8 mouse cellular contexts compared by ENCODE assay signal in genomic region chr5:148909057-148909395, GRCm38 (mm10). TPM values are rescaled to one million over a fixed set of nuclear protein-coding genes. Genes with fewer than 3 reads are reported as not detected.
DNase-seq lines count a peak whose midpoint lies in the region; ATAC-seq and TF ChIP-seq lines count a peak whose summit lies in the region.

No protein-coding gene starts in this region.

- TF ChIP-seq CTCF in hindbrain, postnatal 0 days (IDR thresholded peaks at IDR 0.05; ENCODE audit: low read depth), result peak; percentile 19; the same call in 1 of the 2 replicates

- no peaks in the 10 kb centered on the region for H3K27me3 ChIP-seq in neural tube, embryonic 11.5 days (ENCODE audit: control insufficient read depth, insufficient read depth, low read length)
- H3K27me3 ChIP-seq in hindbrain, postnatal 0 days (ENCODE audit: insufficient read depth, low read length), result no peaks in the 10 kb centered on the region
- no peaks in the 10 kb centered on the region for H3K27me3 ChIP-seq in neural tube, embryonic 13.5 days

- peak; percentile 16 for DNase-seq in adrenal gland, postnatal 14 days
- DNase-seq in adrenal gland, postnatal 10 days, result no peak
- no peak for DNase-seq in neural tube, embryonic 11.5 days (ENCODE audit: low spot score)
- DNase-seq in neural tube, embryonic 10.5 days (ENCODE audit: extremely low spot score, low spot score), result no peak
- peak; percentile 63 for DNase-seq in hindbrain, postnatal 0 days (ENCODE audit: low spot score)
- no peak for DNase-seq in ovary, postnatal 36 days (ENCODE audit: low spot score)
- DNase-seq in spleen, adult 18-20 months, result no peak

- peaks cover 17% of the 10 kb centered on the region for H3K4me1 ChIP-seq in neural tube, embryonic 11.5 days (ENCODE audit: control insufficient read depth, insufficient read depth, low read length)
- H3K4me1 ChIP-seq in hindbrain, postnatal 0 days (ENCODE audit: insufficient read depth, low read length), result no peaks in the 10 kb centered on the region
- peaks cover 32% of the 10 kb centered on the region for H3K4me1 ChIP-seq in neural tube, embryonic 13.5 days (replicated peaks)

- H3K27ac ChIP-seq in neural tube, embryonic 11.5 days (ENCODE audit: low read depth, low read length), result no peak overlapping the region
- peak overlapping the region; percentile 62 for H3K27ac ChIP-seq in hindbrain, postnatal 0 days
- H3K27ac ChIP-seq in neural tube, embryonic 13.5 days (replicated peaks), result peak overlapping the region; percentile 72

- ATAC-seq in neural tube, embryonic 11.5 days (ENCODE audit: insufficient read depth, low FRiP score, low TSS enrichment), result peak; percentile 60; the same call in 1 of the 2 replicates
- peak; percentile 70 for ATAC-seq in hindbrain, postnatal 0 days
- ATAC-seq in neural tube, embryonic 13.5 days (ENCODE audit: low read depth), result peak; percentile 42; the same call in 1 of the 2 replicates

- H3K9ac ChIP-seq in neural tube, embryonic 11.5 days (ENCODE audit: low read length), result no peak overlapping the region
- H3K9ac ChIP-seq in hindbrain, postnatal 0 days (replicated peaks; ENCODE audit: low read length), result no peak overlapping the region
- peak overlapping the region; percentile 31; the same call in 1 of the 2 replicates for H3K9ac ChIP-seq in neural tube, embryonic 13.5 days

- no peak overlapping the region for H3K4me2 ChIP-seq in neural tube, embryonic 11.5 days (ENCODE audit: low read depth)
- H3K4me2 ChIP-seq in hindbrain, postnatal 0 days (ENCODE audit: low read depth, low read length), result no peak overlapping the region
- H3K4me2 ChIP-seq in neural tube, embryonic 13.5 days, result no peak overlapping the region

- H3K9me3 ChIP-seq in neural tube, embryonic 11.5 days (ENCODE audit: control insufficient read depth, low read length), result no peaks in the 10 kb centered on the region
- no peaks in the 10 kb centered on the region for H3K9me3 ChIP-seq in hindbrain, postnatal 0 days (ENCODE audit: low read length)
- H3K9me3 ChIP-seq in neural tube, embryonic 13.5 days, result no peaks in the 10 kb centered on the region

- no peak overlapping the region for H3K4me3 ChIP-seq in neural tube, embryonic 11.5 days (ENCODE audit: low read depth, low read length)
- no peak overlapping the region for H3K4me3 ChIP-seq in hindbrain, postnatal 0 days (ENCODE audit: low read length)
- H3K4me3 ChIP-seq in neural tube, embryonic 13.5 days, result no peak overlapping the region

- peaks cover 3% of the 10 kb centered on the region; the same call in 1 of the 2 replicates for H3K36me3 ChIP-seq in neural tube, embryonic 11.5 days (ENCODE audit: control insufficient read depth, insufficient read depth, low read length)
- peaks cover under 1% of the 10 kb centered on the region; the same call in 1 of the 2 replicates for H3K36me3 ChIP-seq in hindbrain, postnatal 0 days (ENCODE audit: insufficient read depth, low read length)
- peaks cover 33% of the 10 kb centered on the region for H3K36me3 ChIP-seq in neural tube, embryonic 13.5 days

- WGBS in neural tube, embryonic 11.5 days, result 18% methylated on average over 7 of the region's 7 CpGs
- WGBS in hindbrain, postnatal 0 days, result 13% methylated on average over 7 of the region's 7 CpGs
- WGBS in neural tube, embryonic 13.5 days, result 16% methylated on average over 7 of the region's 7 CpGs

RNA-seq across cellular contexts. Expression of gene Katnal1, which starts 20.1 kb away (rescaled TPM):
- total RNA-seq in adrenal gland, postnatal 14 days (2021), result 7.2 and 7.6 TPM in 2 replicates
- total RNA-seq in adrenal gland, postnatal 10 days (2021), result 10 to 100 TPM in 1 of 2 experiments, 1 to 10 TPM in 1; 5.5 to 12.2 TPM
- polyA plus RNA-seq in neural tube, embryonic 11.5 days (2014; fragmentation: Nextera tagmentation; extraction: Ambion mirVana), result 23.4 and 34.1 TPM in 2 replicates
- 33.7 and 34.3 TPM in 2 replicates for total RNA-seq in hindbrain, postnatal 0 days (2014; rRNA removed)
- 23.8 and 28.1 TPM in 2 replicates for polyA plus RNA-seq in hindbrain, postnatal 0 days (2015; fragmentation: Nextera tagmentation; extraction: Ambion mirVana)
- 32.0 and 39.8 TPM in 2 replicates for polyA plus RNA-seq in neural tube, embryonic 13.5 days (2015; fragmentation: Nextera tagmentation; extraction: Ambion mirVana)

Comparison
In these comparisons a context has a peak if more than half of its experiments do, and no peak if none do; other contexts are left out.
1. DNase-seq: peak in adrenal gland, postnatal 14 days (single experiment) and hindbrain, postnatal 0 days (single experiment); none in adrenal gland, postnatal 10 days (single experiment), neural tube, embryonic 11.5 days (single experiment), neural tube, embryonic 10.5 days (single experiment), ovary, postnatal 36 days (single experiment) and spleen, adult 18-20 months (0 of 2).
2. Peak in every context shown above with its lines, with median percentiles within 50 percentile points of each other: ATAC-seq.